Mouse (Mus musculus) activated CD4-positive, CD25-positive, alpha-beta regulatory T cell, adult 4 months (primary cell): ENCODE measurements around the gene Avil. TPM values are rescaled to one million over a fixed set of nuclear protein-coding genes. Genes with fewer than 3 reads are reported as not detected.

Experiments
- ATAC-seq: one replicate; pipeline ENCODE4 v1.8.0; 2017
- polyA plus RNA-seq, 2 experiments: library from polyadenylated mRNA; unstranded; fragments of 100-300 nt; shearing (Covaris generic); gene quantifications; one replicate each; pipeline ENCODE4 v1.2.1; 2017

Avil gene
- polyA plus RNA-seq, 2 experiments from 2014 or later, result not detected

DNA sequence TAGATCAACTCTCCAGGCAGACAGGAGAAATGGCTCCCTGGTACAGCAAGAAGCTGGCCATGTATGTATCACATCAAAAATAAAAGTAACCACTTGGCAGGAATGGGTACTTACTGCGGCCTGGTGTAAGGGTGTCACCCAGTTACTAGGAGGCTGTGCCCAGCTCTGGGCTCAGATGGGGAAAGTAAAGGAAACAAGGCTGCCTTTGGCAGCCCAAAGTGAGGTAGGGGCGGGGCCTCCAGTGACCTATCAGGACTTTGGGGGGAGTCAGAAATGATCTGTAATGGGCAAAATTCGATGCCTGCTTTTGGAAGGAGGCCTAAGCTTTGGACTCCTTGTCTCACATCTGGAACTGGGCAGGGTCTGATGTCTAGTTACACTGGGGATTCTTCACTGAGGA, 18.8 kb upstream of the Avil start:
- no peak for ATAC-seq

DNA sequence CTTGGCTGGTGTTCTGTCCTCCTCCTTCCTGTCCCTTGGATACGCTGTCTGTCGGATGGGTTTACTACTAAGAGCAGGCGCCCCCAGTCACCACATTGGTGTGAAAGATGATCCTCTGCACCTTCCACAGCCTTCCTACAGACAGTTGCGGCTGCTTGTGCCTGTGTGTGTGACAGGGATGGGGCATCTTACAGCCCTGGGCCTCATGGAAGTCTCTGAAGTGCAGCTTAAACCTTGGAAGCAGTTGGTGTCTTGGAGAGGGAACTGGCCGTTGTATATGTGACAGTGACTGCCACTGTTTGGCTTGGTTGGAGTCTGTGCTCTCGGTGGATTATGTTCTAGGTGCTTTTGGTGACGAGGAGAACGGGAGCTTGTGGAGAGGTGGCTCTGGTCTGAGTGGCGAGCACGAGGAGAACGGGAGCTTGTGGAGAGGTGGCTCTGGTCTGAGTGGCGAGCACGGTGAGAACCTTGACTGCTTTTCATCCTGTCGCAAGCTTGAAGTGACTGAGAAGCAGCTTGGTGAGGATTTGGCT, 17.2 kb upstream of the Avil start:
- no peak for ATAC-seq

DNA sequence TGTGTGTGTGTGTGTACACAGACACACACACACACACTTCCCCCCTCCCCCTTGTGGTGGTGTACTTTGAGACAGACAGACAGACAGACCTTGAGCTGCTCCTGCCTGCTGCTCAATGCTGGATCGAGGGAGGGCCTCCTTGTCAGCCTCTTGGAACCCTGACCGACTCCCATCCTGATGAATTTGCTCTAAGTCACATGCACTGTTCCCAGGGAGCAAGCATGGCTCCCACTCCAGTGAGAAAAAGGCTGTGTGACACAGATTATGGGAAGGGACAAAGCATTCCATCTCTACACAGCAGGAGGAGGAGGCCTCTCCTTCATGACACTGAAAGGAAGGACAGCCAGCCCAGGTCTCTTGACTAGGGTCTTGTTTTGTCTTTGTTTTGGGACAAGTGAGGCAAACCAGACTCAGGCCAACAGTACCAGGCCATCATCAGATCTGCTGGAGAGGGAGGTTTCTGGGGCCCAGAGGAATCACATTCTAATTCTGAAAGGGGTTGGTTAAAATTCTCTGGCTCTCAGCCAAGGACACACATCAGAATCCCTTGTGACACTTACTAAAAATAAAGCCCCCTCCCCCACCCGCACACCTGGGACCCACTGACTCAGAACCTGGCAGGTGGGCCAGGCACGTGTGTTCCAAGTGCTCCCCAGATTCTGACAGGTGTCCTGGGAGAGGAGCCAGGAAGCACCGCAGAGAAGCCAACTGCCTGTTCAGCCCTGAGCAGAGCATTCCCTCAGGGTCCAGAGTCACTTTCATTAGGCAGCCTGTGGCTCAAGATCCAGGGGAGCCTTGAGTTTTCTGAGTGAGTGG, 16.1 kb upstream of the Avil start:
- ATAC-seq, result no peak

DNA sequence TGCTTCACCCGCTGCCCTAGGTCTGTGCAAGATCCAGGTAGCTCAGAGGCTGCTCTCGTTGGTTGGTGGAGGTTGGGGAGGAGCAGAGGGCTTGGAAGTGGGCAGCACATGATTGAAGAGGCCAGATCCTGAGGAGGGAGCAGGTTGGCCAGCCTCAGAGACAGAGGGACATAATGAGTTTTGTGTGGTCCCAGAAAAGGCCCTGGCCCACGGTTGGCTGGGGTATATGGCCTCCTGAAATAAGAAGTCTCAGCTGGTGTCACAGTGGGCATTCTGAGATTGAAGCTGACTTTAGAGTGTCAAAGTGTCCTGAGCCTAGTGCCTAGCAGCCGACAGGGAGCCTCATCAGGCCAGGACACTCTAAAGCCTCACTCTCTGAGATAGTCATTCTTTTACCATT, 15.4 kb upstream of the Avil start:
- ATAC-seq, result no peak

DNA sequence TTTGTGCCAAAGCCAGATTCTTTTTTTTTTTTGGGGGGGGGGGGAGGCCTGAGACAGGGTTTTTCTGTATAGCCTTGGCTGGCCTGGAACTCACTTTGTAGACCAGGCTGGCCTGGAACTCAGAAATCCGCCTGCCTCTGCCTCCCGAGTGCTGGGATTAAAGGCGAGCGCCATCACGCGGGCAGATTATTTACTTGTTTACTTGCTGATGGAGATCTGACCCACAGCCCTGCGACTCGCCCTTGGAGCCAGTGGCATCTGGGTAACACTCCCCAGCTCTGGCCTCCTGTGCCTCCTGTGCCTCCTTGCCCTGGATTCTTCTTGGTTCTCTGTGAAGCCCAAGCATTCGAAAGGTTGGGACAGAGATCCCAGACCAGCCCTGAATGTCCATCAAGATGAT, 14.9 kb upstream of the Avil start:
- ATAC-seq, result no peak

DNA sequence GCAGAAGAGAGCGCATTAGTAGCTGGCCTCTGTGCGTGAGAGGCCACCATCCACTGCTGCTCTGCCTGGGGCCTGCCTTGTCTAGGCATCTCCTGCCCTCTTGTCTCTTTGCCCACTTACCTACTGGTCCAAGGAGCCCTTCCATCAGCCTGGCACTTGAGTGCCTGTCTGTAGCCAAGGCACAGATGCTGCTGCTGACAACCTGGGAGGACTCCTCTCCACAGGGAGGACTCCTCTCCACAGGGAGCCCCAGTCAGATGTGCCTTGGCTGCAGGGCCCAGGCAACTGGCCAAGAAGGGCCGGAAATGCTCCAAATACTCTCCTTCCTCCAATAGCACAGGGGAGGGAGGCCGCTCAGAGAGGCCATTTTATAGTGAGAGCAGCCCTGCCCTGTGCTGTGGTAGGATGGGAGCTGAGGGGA, 14.0 kb upstream of the Avil start:
- no peak for ATAC-seq

DNA sequence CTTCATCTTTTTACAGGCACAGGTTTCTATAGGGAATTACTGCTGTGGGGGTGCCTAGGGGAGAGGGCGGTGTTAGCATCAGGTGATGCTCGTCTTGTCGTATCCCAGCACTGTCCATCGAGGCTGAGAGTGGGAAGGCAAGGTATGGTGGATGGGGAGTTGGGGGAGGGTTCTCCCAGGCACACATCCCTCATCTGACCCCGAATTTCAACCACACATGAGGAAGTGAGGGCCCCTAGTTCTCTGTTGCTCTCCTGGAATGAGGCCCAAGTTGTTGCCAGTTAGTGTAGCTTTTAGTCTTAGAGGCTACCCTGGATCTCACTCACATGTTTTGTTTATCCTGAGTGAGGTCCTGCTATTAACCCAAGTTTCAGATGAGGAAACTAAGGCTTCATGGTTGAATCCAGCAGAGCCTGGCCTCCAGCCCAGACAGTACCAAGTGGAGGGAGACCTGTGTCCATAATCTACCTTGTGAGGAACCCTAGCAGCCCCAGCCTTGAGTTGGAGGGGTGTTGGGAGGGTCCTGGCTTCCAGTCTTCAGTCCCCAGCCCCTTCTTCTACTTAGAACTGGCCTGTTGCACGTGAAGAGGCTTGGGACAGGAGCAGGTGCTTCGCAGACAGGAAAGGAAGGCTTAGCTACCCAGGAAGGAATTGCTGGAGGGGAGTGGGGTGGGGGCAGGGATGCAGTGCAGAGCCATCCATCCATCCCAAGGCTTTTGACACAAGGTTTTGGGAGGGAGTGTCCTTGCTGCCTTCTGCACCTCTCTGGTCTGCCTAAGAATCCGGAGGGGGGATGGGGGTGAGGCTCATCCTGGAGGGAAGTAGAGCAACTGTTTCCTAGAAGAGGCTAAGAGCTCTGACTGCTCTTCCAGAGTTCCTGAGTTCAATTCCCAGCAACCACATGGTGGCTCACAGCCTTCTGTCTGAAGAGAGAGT, 13.1 kb upstream of the Avil start:
- ATAC-seq, result no peak

DNA sequence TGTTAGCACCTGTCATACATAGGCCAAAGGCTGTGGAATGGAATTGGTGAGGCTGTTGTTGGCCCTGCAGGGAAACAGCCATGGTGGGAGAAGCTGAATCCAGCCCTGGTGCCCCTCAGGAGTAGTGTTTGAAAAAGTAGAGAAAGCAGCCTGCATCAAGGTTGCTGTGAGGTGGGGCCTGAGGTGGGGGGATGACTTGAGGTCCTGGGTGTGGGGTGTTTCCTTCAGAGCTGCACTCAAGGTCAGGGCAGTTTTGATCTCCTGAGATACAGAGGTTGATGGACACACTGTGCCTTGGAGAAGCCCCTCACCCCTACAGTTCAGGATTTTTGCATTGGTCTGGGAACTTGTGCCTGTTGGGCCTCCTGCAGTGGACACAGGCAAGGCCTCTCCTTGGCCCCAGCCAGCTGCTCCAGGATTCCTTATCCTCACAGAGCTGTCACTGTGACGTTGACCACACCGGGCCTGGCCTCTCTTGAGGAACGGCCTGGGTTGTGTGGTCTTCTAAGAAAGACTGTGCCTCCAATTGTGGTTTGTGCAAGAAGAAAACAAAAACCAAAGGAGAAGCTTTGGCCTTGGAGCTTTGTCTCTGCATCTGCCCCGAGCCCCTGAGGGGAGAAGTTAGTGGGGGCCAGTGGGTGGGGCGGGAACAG, 11.9 kb upstream of the Avil start:
- no peak for ATAC-seq

DNA sequence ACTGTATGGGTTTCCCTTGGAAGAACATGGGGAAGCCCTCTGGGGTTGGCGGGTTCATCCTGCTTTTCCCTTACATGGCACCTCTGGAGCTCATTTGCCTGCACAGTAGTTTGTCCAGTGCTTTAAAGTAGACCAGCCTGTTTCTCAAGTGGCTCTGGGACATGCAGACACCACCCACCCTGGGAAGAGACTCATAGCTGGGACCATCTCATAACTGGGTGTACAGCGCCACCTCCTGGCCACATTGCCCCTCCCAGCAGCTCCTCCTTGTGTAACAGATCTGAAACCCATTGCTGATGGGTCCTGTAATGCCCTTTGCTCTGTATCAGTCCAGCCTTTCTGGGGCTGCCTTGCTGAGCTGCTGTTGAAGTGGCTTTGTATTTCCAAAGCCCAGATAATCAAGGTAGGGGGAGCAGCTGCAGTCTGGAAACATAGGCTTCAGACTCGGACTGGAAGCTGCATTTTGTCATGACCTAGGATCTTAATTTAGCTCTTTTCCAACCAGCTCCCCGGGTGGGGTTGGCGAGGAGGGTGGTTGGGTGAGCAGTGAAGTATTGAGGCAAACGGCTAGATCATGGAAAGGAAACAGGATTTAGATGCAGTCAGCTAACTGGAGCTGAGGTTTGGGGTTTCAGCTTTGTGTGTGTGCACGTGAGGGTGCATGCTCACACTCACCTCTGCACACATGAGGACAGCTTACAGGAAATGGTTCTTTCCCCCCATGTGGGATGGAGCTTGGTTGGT, 10.0 kb upstream of the Avil start:
- peak; percentile 84 for ATAC-seq

DNA sequence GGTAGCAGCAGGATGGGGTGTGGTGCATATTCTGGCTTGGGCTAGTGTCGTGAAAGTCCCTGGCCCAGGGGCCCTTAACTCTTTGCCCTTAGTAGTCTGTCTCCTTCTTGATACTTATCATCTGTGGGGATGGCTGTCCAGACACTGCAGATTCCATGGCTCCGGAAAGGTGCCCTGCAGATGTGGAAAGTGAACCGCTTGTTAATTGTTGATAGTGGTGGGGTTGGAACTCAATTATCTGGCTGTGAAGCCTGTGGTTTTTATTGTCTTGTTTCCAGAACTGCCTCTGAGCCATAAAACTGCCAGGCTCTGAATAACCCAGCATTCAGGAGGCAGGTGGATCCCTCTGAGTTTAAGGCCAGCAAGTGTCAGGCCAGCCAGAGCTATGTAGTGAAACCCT, 8.8 kb upstream of the Avil start:
- ATAC-seq, result no peak

DNA sequence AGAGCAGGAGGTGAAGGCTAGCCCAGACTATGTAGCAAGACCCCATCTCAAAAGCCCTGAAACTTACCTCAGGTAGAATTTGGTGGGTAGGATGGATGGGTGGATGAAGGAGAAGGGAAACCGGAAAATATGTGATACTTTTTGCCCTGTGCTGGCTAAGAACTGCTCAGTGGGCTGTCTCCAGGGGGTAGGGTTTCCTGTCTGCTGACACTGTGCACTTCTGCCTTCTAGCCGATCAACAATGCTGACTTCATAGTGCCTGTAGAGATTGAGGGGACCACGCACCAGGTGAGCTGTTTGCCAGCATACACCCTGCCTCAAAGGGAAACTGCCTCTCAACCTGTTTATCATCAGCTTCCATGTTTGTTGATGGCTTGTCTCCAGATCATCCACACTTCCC, 6.9 kb upstream of the Avil start:
- ATAC-seq, result no peak

DNA sequence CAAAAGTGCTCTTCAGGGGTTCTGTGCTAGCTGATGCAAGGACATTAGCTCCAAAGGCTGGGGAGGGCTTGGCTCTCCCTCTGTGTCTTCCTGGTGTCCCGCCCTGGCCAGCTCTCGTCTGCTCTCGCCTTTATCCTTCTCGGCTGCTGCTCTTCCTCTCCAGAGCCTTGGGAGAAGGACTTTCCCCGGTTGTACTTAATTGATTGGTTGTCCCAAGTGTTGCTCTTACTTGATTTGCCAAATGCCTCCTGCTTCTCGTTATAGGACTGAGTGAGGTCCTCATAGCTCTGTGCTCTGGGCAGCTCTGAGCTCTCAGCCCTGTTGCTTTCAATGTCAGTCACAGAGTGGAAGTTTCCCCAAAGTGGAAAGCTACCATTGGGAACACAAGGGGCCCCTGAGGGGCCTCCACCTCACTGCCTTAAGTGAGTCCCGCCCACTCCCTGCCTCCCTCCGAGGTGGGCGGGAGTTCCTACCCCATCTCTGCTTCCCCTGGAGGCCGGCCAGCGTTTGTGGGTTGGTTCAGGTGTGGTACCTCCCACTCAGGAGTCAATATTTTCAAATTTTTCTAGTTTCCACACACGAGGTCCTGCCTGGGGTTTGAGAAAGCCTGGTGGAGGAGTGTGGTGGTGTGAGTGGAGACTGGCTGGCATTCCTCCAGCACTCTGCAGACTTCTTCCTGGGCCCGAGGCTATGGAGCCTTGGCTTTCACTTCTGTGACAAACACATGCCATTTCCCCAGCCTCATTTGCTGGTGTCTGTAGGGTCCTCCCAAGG, 3.0 kb upstream of the Avil start:
- ATAC-seq, result no peak

DNA sequence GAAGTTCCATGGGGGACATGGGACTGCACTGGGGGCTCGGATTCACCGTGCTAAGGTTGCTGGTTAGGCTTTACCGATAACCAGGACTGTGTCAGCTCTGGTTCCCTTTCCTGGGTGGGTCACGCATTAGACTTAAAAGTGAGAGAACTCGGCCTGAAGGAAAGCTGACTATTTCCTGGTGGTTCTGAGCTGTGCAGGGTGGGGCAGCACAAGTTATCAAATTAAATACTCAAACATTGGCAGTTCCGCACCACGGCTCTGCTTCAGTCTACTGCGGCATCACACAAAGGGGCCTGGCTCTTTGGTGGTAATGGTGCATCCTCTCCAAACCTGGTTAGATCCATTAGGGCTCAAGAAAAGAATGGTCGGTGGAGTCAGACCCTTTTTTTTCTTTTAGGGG, 788 bp downstream of the Avil start:
- no peak for ATAC-seq

DNA sequence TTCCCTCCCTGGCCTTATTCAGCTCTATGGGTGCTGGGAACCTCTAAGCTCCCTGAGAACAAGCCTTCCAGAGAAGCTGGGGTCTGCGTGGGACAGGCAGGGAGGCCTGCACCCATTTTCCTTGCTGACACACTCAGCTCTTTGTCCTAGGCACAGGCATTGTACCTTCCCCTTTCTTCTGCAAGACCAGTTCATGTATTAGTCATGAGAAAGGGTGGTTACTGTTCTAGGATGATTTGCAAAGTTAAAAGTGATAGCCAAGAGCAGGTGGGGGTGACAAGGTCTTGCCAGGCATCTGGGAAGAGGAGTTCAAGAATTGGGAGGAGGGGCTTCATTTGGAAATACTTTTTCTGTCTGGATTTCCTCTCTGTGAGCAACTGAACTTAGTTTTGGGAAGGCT, 1.5 kb downstream of the Avil start:
- no peak for ATAC-seq

DNA sequence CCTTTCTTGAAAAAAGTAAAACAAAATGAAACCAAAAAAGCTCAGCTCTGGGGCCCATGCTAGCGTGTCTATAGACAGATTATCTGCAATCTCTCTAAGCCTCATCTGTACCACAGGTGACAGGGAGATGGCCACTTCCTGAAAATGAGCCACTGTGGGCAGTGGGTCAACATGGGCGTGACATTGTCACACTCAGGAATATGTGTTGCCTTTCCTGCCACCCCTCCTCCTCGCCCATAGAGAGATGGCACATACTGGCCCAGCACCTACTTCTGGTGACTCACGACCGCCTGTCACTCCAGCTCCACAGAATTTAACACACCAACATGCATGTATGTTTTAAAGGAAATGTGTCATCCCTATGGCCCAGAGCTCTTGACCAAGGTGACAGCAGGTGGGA, 2.3 kb downstream of the Avil start:
- ATAC-seq, result no peak

DNA sequence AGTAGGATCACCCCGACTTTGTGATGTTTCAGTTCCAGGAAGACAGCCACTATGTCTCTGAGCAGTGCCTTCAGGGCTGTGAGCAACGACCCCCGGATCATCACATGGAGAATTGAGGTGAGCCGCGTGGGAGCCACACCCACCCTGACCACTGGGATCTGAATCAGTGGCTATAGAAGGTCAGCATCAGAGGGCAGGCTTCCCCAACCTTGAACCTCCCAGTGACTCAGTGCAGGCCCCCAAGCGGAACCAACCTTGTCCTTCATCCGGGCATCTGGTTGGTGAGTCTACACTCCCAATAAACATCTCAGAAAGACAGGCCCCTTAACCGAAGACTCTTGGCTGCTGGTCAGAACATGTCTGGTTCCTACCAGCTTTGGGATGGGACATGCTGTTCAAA, 2.8 kb downstream of the Avil start:
- ATAC-seq, result no peak

DNA sequence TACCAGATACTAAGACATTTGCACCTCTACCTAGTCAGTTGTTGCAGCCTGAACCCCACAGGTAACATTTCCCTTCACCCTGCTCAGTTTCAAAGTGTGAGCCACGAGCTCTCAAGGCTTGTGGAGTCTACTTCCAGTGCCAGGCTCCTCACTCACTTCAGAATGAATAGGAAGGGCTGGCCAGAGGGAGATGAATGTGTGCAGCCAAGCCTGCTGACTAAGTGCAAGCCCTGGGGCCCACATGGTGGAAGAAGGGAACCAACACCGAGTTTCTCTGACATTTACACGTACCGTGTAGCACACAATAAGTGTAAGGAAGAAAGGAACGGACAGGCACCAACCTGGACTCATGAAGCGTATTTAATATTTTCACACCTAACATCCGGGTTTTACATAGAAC, 3.3 kb downstream of the Avil start:
- no peak for ATAC-seq

DNA sequence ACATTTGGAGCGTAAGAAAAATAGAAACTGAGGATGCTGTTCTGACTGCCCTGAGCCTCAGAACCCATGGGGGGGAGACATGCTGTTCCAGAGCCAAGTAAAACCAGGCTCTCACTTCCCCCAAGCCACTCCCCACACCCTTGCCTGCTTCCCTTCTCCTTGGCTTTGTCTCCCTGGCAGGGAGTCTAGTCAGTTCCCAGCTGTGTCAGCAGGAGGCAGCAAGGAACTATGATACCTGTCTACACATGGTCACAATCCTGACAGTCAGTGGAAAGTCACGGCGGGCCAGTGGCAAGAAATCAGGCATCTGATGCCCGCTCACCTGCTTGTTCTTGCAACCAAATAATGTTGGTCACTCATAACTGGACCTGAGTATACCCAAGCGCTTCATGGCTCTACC, 16.0 kb downstream of the Avil start:
- no peak for ATAC-seq

DNA sequence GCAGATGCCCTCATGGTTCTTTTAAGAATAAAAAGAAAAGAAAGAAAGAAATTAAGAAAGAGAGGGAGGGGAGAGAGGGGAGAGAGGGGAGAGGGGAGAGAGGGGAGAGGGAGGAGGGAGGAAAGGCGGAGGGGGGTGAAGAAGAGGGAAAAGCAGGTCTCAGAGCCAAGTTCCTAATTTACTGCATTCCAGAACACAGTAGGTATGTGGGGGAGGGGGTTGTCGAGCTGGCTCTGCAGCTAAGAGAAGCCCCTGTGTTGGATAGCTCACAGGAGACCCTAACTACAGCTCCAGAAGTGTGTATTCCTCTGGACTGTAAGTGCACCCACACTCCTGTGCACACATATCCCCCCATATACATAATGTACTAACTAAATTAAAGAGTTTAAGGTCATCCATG, 16.6 kb downstream of the Avil start:
- ATAC-seq, result no peak

DNA sequence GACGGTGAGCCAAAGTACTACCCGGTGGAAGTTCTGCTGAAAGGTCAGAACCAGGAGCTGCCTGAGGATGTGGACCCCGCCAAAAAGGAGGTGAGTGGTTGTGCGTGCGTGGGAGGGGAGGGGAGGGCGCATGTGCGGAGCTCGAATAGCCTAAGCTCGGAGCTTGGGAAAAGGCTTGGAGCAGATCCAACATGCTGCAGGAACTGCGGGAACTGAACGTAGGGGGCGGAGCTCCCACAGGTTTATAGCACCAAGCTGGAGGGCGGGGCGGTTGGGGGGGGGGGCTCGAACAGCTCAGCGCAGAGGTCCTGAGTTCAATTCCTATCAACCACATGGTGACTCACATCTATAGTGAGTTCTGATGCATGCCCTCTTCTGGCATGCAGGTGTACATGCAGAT, 17.9 kb downstream of the Avil start:
- no peak for ATAC-seq
